Mouse (Mus musculus) heart, postnatal 4 days (tissue): ENCODE data around the gene Ube2i. TPM values are rescaled to one million over a fixed set of nuclear protein-coding genes. Genes with fewer than 3 reads are reported as not detected.
A peak's percentile ranks its signal among the peaks of the same experiment; 100 is the strongest.

ENCODE experiments used
- DNase-seq: peaks from one replicate; pipeline ENCODE4 v3.0.0; 2021
- total RNA-seq, 2 experiments: library from RNA; stranded (reverse); gene quantifications; 2 replicates each; pipeline ENCODE4 v1.2.3; 2021

The Ube2i gene
- total RNA-seq, result 100 to 1,000 TPM; 219 to 221 TPM

- DNase-seq, result no peak
Observed at GRCm38 (mm10) chr17:25274571-25275346, at the start of gene Ube2i. TSS of gene Ube2i (minus strand) at chr17:25274622.

DNA sequence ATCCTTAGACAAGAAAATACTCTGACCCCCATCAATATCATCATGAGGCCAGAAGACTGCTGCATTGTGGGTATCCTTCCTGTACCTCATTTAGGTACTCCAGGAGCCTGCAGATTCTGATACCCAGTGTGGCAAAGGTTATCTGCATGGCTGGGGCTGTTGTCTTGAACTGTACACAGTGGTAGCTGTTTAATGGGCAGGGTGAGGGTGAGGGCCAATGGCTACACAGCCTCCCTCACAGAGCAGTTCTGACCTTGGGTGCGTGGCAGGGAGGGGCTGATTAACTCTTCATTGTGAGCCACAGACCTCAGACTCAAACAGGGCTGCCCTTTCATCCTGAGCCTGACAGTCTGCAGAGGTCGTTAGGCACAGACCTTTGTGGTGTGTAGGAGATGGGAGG lies 48.5 kb upstream of the Ube2i start:
- DNase-seq, result no peak

GRCm38 (mm10) chr17:25320819-25321218 lies 46.4 kb upstream of the Ube2i start:
- DNase-seq, result no peak

DNA sequence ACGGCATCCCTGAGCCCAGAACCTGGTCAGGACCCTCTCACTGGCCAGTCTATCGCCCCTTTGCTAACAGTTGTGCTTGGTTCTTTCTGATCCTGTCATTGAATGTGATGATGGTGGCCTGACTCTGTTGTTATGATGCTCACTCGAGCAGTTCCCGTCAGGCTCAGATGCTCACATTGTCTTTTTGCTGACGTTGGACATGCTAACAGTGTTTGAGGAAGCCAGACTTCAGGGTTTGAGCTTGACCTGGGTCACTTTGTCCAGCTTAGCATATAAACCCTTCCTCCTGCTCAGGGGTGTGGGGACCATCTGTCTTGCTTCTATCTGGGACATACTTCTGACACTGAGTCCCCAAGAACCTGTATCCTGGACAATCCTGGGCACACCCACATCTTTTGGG lies 43.9 kb upstream of the Ube2i start, which contains the start of gene Prss29:
Gene Prss29 (plus strand): TSS at position 301 of the 400 bp plus-strand sequence.
- no peak for DNase-seq

GRCm38 (mm10) chr17:25308346-25308745 lies 33.9 kb upstream of the Ube2i start, which contains the start of gene Prss28:
TSS of gene Prss28 (plus strand) at chr17:25308646.
- DNase-seq, result no peak

GRCm38 (mm10) chr17:25298094-25298493 lies 23.7 kb upstream of the Ube2i start, which contains the start of gene Prss34:
TSS of gene Prss34 (plus strand) at chr17:25298394.
- no peak for DNase-seq

GRCm38 (mm10) chr17:25294111-25294510 lies 19.7 kb upstream of the Ube2i start:
- DNase-seq, result no peak

GRCm38 (mm10) chr17:25293495-25293894 lies 19.1 kb upstream of the Ube2i start:
- DNase-seq, result no peak

GRCm38 (mm10) chr17:25290411-25290810 lies 16.0 kb upstream of the Ube2i start:
- no peak for DNase-seq

GRCm38 (mm10) chr17:25288842-25289241 lies 14.4 kb upstream of the Ube2i start:
- DNase-seq, result peak; percentile 51

GRCm38 (mm10) chr17:25285033-25285432 lies 10.6 kb upstream of the Ube2i start:
- DNase-seq, result peak; percentile 78

- peak; percentile 55 for DNase-seq
Observed at GRCm38 (mm10) chr17:25282133-25282532, 7.7 kb upstream of the Ube2i start.

- DNase-seq, result no peak
Observed at GRCm38 (mm10) chr17:25275833-25276232, 1.4 kb upstream of the Ube2i start.

DNA sequence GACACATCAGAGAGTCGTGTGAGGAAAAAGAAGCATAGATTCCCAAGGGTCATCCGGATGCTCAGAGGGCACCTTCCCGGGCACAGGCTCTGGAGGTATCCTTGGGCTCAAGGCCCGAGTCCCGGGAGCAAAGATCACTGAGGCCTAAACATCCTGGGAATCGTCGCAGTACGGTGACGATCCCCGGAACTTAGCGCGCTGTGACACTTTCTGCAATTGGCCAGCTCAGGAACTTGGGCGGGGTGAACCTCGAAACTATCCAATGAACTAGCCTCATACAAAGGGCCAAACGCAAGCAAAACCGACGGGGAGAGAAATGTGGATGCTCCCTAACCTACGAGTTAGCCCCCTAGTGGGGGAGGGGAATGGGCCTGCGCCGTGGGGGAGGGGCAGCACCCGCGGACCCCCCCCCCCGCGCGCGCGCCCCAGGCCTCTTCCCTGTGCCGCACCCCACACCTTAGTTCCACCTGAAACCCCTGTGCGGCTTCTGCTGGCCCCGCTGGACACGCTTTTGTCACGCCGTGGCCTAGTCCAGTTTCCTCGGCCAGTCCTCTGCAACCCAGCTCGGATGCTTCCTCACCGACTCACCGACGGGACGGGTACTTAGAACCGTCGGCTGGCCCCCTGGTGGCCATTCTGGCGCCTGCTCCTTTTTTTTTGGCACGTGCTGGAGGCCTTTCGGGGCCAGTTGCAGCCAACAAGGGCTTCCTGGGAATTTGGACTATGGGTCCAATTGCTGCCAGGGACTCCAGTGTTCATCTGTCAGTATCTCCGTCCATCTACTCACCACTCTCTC lies 518 bp downstream of the Ube2i start:
- DNase-seq, result peak; percentile 97

- DNase-seq, result peak; percentile 87
Observed at GRCm38 (mm10) chr17:25272951-25273705, 1.3 kb downstream of the Ube2i start.

GRCm38 (mm10) chr17:25272326-25272725 lies 2.1 kb downstream of the Ube2i start:
- DNase-seq, result no peak

- no peak for DNase-seq
Observed at GRCm38 (mm10) chr17:25270795-25271335, 3.6 kb downstream of the Ube2i start.

DNA sequence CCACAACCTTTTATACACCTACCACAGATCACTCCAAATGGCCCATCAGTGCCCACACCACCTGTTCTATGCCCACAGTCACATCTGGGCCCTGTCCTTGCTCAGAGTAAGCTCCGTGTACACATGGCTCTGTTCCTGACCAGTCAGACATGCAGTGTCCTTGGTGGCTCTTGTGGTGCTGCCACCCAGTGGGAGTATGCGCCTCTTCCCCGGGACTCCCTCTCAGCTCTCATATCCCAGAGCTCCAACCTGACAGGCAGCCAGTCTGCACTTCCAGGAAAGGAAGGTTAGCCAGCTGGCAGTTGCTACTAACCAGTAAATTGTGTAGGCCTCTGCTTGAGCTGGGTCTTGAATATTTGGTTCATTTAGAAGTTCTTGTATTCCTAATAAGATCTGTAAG lies 10.0 kb downstream of the Ube2i start:
- DNase-seq, result peak; percentile 54

DNA sequence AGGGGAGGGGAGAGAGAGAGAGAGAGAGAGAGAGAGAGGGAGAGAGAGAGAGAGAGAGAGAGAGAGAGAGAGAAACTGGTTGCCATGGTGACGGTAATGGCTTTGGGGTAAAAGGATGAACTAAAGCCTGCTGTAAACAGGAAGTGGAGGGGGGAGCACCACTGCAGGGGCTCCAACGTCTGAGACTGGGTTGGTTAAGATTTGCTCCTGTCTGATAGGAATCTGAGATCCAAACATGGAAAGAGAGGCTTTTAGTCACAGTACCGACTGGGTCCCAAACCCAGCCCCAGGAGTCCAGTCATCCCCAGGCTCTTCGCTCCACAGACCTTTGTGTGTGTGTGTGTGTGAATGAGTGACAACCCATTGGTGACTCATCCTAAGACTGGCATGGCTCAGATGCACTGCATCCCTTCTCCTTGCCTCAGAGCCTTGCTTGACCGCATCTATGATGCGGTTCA lies 16.6 kb downstream of the Ube2i start:
- DNase-seq, result no peak

DNA sequence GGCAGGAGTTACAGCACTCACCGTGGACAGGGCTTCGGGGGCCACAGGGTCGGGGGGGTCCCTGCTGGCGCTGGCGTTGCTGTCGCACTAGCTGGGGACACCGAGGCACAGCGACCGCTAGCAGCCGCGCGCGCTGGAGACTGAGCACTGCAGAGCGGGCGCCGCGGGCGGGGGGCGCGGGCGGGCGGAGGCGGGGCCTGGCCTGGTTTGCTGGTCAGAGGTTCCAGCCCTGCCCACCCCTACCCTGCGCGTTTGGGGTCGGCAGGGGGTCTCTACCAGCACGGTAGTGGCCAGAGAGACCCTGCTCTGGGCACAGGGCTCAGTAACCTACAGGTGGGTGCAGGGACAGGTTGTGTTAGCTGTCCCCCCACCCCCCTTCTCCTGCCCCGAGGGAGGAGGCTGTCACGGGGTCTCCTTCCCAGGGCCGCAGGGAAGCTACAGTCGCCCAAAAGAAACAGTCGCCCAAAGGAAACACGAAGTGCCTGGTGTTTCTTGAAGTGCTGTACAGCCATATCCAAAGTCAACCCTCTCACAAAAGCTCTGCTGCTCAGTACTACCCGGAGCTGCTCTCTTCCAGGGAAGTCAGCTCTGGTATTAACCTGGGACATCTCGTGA lies 18.2 kb downstream of the Ube2i start, which contains the start of gene Baiap3:
Gene Baiap3 (minus strand): TSS at position 225 of the 615 bp plus-strand sequence.
- DNase-seq, result no peak

- no peak for DNase-seq
Observed at GRCm38 (mm10) chr17:25255110-25255509, 19.3 kb downstream of the Ube2i start.

DNA sequence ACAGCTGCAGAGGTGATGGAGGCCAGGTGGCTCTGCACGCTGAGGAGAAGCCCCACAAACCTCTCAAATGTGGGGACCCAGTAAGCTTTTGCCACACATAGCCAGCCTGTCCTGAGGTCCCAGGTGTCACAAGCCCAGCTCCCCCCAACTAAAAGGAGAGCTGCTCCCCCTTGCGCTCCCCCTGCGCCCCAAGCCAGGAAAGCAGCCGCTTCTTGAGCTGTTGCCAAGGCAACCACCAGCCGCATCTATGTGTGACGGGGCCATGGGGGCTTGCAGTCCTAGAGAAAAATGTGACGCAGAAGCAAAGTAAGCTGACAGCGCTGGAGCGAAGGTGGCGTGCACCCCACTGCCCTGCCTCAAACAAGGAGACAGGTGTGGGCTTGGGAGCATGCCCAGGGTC lies 20.7 kb downstream of the Ube2i start:
- DNase-seq, result no peak
